Mouse (Mus musculus): ENCODE data around the gene Fbxo2.

Gene Fbxo2

GRCm38 (mm10) chr4:148204061-148204872 is 43.8 kb downstream of the Fbxo2 start:
- in situ Hi-C loops (cut with MboI; ENCODE audit: low pct_unique_long_range_greater_than_20kb in 1 of 2, low sequenced_read_pairs in 2 of 2, unreplicated experiment in 1 of 2): no loop called here

GRCm38 (mm10) chr4:148204873-148205232 is 44.4 kb downstream of the Fbxo2 start:
- in situ Hi-C loops (cut with MboI; ENCODE audit: low pct_unique_long_range_greater_than_20kb in 1 of 2, low sequenced_read_pairs in 2 of 2, unreplicated experiment in 1 of 2): no loop called here

- in situ Hi-C loops (cut with MboI; ENCODE audit: low pct_unique_long_range_greater_than_20kb in 1 of 2, low sequenced_read_pairs in 2 of 2, unreplicated experiment in 1 of 2): no loop called here
Measured at GRCm38 (mm10) chr4:148214460-148215136, 54.2 kb downstream of the Fbxo2 start.

GRCm38 (mm10) chr4:148215264-148215900 is 55.0 kb downstream of the Fbxo2 start:
- in situ Hi-C loops (cut with MboI; ENCODE audit: low pct_unique_long_range_greater_than_20kb in 1 of 2, low sequenced_read_pairs in 2 of 2, unreplicated experiment in 1 of 2): no loop called here

Measured in mouse embryonic stem cell (cell line).